Mouse (Mus musculus) spleen, adult 2 months (tissue): Measurements from ENCODE around the gene Farsa. TPM values are rescaled to one million over a fixed set of nuclear protein-coding genes. Genes with fewer than 3 reads are reported as not detected.

Source experiments
- DNase-seq, 2 experiments: peaks; one replicate each; pipeline versions ENCODE4 v3.0.0 to v3.0.0-alpha.2; 2012 to 2021; ENCODE audit warnings: low spot score in 2 of 2, low read depth in 1 of 2
- H3K27ac ChIP-seq: fragments of 200-500 bp; 2 replicates; pipeline ENCODE4 v1.5.1; 2012; ENCODE audit warnings: low read length, inconsistent platforms; ENCODE audit not compliant: insufficient read depth
- H3K27me3 ChIP-seq: fragments of 200-500 bp; 2 replicates; pipeline ENCODE4 v1.6.1; 2012; ENCODE audit warnings: mild to moderate bottlenecking, moderate library complexity, low read length, inconsistent platforms; ENCODE audit not compliant: control insufficient read depth, insufficient read depth
- H3K36me3 ChIP-seq: fragments of 200-500 bp; 2 replicates; pipeline ENCODE4 v1.6.1; 2012; ENCODE audit warnings: mild to moderate bottlenecking, low read length, inconsistent platforms; ENCODE audit not compliant: control insufficient read depth, insufficient read depth
- H3K4me1 ChIP-seq: fragments of 200-500 bp; 2 replicates; pipeline ENCODE4 v1.6.1; 2011; ENCODE audit warnings: inconsistent platforms; ENCODE audit not compliant: control insufficient read depth, insufficient read depth, insufficient read length
- H3K4me3 ChIP-seq: fragments of 200-500 bp; 2 replicates; pipeline ENCODE4 v1.5.1; 2011; ENCODE audit warnings: mild to moderate bottlenecking, inconsistent platforms; ENCODE audit not compliant: insufficient read depth, insufficient read length; ENCODE audit errors: extremely low read depth
- CTCF ChIP-seq: fragments of 200-500 bp; IDR thresholded peaks from 2 replicates; pipeline ENCODE4 v1.5.1; 2011; ENCODE audit warnings: mild to moderate bottlenecking, inconsistent platforms; ENCODE audit not compliant: insufficient read depth, insufficient read length, insufficient replicate concordance; ENCODE audit errors: extremely low read depth
- POLR2A ChIP-seq: fragments of 200-500 bp; IDR thresholded peaks from 2 replicates; pipeline ENCODE4 v1.6.1; 2011; ENCODE audit warnings: low read depth, low read length, inconsistent platforms
- WGBS: fragments of 180-500 bp; shearing (Covaris S2); methylation state at CpG from one replicate; pipeline ENCODE4 v1.1.7; 2018; 5-methylcytosine and 5-hydroxymethylcytosine counted together
- polyA plus RNA-seq: library from polyadenylated mRNA; depleted of rRNA; stranded (reverse); fragments of >200 nt; gene quantifications from 2 replicates; pipeline ENCODE4 v1.2.3, GENCODE M21; 2012

Gene Farsa
- polyA plus RNA-seq, 1 experiment: 50.3 TPM

DNA sequence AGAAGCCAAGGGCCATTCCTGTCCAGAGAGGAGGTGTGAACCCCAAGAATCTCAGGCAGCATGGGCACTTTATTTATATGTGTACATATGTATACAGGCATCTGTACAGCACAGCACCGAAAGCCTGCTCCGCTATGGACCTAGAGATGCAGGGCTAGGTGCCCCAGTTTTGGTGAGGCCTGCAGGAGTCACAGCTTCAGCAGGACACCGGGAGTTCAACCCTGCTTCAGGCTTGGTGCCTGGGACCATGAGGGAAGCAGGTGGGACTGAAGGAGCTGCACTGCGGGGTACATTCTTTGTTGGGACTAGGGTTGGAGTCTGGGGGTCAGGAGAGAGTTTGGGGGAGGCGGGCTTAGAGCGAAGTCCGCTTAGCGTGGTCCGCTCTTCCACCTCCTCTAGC, 55.1 kb downstream of the Farsa start:
- H3K4me3 ChIP-seq: no peak overlapping the region
- WGBS: 97% methylated on average over 9 of the region's 9 CpGs
- H3K27ac ChIP-seq: no peak overlapping the region
- no peaks in the 10 kb centered on the region for H3K27me3 ChIP-seq
- H3K36me3 ChIP-seq: peaks cover 6% of the 10 kb centered on the region
- H3K4me1 ChIP-seq: peaks cover 13% of the 10 kb centered on the region
- TF ChIP-seq CTCF (no peak), POLR2A (no peak)
- no peak for DNase-seq

DNA sequence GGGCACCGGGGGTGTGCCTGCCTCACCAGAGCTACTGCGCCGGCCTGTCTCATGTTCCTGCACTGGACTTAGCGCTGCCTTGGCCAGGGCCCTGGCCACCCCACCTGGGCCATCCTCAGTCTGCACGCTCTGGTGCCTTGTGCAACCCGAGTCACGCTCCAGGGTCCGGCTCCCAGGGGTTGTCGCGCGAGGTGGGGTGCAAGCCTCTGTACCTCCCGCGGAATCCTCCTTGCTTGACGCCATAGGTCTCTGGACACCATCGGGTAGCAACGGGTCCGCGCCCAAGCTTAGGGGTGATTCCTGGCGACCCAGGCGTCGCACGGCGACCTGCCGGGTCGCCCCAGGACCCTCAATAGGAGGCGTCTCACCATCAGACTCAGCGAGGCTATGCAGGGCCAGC, 55.6 kb downstream of the Farsa start:
- Histone ChIP-seq H3K4me1 (peaks cover 13% of the 10 kb centered on the region), H3K27ac (peak overlapping the region; percentile 61; the same call in 1 of the 2 replicates), H3K4me3 (no peak overlapping the region), H3K27me3 (no peaks in the 10 kb centered on the region), H3K36me3 (peaks cover 6% of the 10 kb centered on the region)
- TF ChIP-seq CTCF: no peak
- no peak for TF ChIP-seq POLR2A
- WGBS: 65% methylated on average over 27 of the region's 27 CpGs
- no peak for DNase-seq

DNA sequence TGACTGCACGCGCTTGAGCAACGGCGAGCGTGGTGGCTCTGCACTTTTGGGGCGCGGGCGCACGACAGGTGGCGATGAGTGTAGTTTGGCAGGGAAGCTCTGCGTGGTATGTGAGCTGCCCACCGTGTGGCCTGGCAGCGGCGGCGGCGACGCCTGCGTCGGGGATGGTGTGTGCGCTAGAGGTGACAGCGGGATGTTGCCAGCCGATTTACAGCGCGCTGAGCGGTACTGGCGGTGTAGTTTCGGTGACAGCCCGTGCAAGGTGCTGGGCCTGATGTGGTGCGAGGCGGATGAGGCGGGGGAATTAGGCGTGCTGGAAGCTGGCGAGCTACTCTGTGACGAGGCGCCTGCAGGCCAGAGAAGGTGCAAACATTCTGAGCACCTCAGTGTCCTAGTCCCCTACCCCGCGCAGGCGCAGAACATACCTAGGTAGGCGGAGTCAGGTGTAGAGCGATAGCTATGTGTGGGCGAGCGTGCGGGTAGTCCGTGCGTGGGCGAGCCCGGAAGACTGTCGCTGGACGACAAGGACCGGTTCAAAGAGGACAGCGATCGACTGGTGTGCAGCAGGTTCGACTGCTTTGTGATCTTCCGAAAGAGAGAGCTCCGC, 56.2 kb downstream of the Farsa start:
- DNase-seq: peak; percentile 84 to 89
- Histone ChIP-seq H3K36me3 (peaks cover 6% of the 10 kb centered on the region), H3K27me3 (no peaks in the 10 kb centered on the region), H3K27ac (peak overlapping the region; percentile 61), H3K4me3 (peak overlapping the region; percentile 60), H3K4me1 (peaks cover 13% of the 10 kb centered on the region)
- TF ChIP-seq POLR2A (peak; percentile 28), CTCF (no peak)
- 2% methylated on average over 55 of the region's 55 CpGs for WGBS

DNA sequence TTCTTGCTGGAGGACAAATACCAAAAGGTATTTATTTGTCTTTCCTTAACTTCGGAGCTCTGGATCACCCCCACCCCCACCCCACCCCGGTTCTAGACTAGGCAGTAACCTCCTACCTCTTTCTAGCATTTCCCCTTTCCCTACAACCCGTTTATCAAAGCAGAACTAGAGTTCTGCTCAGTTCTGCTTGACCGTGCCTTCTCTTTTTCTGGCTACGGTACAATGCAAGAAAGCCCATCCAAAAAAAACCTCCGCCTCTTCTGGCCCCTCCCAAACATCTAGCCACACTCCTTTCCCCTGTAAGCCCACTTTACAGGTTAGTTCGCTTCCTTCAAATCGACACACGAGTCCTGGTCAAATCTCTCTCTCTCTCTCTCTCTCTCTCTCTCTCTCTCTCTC, 56.7 kb downstream of the Farsa start:
- H3K36me3 ChIP-seq: peaks cover 6% of the 10 kb centered on the region
- DNase-seq: peak in 1 of 2 experiments; percentile 30
- no peaks in the 10 kb centered on the region for H3K27me3 ChIP-seq
- H3K27ac ChIP-seq: peak overlapping the region; percentile 61
- TF ChIP-seq POLR2A (no peak), CTCF (no peak)
- H3K4me1 ChIP-seq: peaks cover 13% of the 10 kb centered on the region
- 4% methylated on average over 9 of the region's 9 CpGs for WGBS
- H3K4me3 ChIP-seq: peak overlapping the region; percentile 60

DNA sequence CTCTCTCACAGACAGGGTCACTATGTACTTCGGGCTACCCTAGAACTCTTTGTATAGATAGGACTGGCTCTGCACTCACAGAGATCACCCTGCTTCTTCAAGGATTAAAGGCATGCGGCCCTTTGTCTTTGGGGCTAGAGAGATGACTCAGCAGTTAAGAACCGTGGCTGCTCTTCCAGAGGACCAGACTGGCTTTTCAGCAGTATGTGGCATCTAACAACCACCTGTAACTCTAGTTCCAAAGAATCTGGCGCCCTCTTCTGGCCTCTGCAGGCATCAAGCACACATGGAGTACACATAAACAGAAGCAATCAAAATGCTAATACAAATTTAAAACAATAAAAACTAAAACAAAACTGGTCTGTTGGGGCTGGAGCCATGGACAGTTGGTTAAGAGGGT, 57.2 kb downstream of the Farsa start:
- Histone ChIP-seq H3K27me3 (no peaks in the 10 kb centered on the region), H3K36me3 (peaks cover 6% of the 10 kb centered on the region), H3K4me3 (no peak overlapping the region), H3K4me1 (peaks cover 13% of the 10 kb centered on the region), H3K27ac (peak overlapping the region; percentile 61)
- TF ChIP-seq POLR2A: no peak
- TF ChIP-seq CTCF: no peak
- DNase-seq: peak in 1 of 2 experiments; percentile 42
- WGBS: 32% methylated on average over 4 of the region's 4 CpGs

DNA sequence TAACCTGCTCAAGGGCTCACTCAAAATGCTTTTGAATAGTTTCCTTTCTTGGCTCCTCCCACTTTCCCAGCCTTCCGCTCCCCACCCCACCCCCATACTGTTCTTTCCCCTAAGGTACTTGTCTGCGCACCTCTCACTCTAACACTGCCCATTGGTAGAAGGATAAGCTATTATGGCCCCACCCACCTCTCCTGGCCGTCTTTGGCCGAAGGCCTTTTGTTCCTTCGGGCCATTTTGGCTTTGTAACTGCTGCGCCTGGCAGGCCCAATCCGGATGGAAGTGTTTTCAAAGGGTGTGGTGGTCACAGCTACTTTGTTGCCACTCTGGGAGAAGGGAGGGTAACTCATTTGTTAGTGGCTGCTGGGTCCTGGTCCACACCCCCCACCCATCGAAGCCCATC, 58.5 kb downstream of the Farsa start:
- Histone ChIP-seq H3K4me1 (peaks cover 7% of the 10 kb centered on the region), H3K27me3 (no peaks in the 10 kb centered on the region), H3K36me3 (peaks cover 6% of the 10 kb centered on the region), H3K27ac (no peak overlapping the region), H3K4me3 (no peak overlapping the region)
- WGBS: 89% methylated on average over 8 of the region's 8 CpGs
- TF ChIP-seq POLR2A (no peak), CTCF (no peak)
- DNase-seq: no peak

DNA sequence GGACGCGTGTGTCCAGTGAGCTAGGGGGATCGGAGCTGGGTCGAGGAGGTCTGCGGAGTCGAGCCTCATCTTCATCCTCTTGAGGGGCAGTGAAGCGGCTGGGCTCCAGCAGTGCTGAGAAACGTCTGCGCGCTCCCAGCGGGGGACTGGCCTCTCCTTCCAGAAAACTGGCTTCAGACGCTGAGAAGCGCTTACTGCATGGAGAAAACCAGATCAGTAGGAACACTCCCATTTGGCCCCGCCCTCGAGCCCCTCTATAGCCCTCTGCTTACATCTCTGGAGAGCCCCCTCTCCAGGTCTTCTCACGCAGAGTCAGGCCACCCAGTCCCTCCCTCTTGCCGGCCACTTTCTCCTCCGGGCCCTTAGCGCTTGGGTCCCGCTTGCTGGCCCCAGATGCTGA, 61.0 kb downstream of the Farsa start:
- Histone ChIP-seq H3K4me3 (no peak overlapping the region), H3K27me3 (no peaks in the 10 kb centered on the region), H3K36me3 (peaks cover 3% of the 10 kb centered on the region), H3K27ac (no peak overlapping the region), H3K4me1 (peaks cover 1% of the 10 kb centered on the region)
- no peak for DNase-seq
- TF ChIP-seq POLR2A (no peak), CTCF (no peak)
- WGBS: 57% methylated on average over 20 of the region's 20 CpGs
